Mouse (Mus musculus): ENCODE data around the gene Acvr2b. TPM values are rescaled to one million over a fixed set of nuclear protein-coding genes. Genes with fewer than 3 reads are reported as not detected.
"Not testable (repeated sequence)": the region's sequence is repeated elsewhere in the genome, so short reads cannot be mapped to it uniquely, and the experiment has no call there.

Gene Acvr2b
- 10 to 100 TPM; 15.5 to 16.4 TPM for total RNA-seq (2021)
- long read RNA-seq, experiment 1, transcript Acvr2b-205 (11 exons, 3,175 nt) = major isoform, 9 of 19 reads
- long read RNA-seq, experiment 1, partial matches to known transcripts = 5 of 19 reads
- long read RNA-seq, experiment 1, other reads (novel, unspliced or antisense) = 4 of 19 reads
- long read RNA-seq, experiment 2, transcript Acvr2b-205 (11 exons, 3,175 nt) = major isoform, 6 of 14 reads
- long read RNA-seq, experiment 2, partial matches to known transcripts = 1 of 14 reads
- long read RNA-seq, experiment 2, other reads (novel, unspliced or antisense) = 6 of 14 reads

DNA sequence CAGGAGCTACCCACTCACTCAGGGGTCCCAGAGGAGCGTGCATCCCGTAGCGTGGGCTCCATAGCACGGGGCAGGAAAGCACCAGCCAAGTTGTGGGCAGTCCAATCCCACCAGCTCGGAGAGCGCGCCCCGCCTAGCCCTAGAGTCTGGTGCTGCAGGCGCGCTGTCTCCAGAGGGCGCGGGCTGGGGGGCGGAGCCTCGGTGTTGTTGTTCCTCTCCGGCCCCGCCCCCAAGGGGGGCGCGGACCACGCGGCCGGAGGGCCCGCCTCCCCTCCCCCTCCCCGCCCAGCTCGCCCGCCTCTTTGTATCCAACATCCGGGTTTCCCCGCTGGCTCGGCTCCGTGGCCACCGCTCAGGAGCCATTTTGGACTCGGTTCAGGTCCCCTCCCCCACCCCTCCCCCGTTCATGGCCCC, at the start of gene Acvr2b:
Acvr2b (plus strand) TSS at position 318 of the 414 bp plus-strand sequence.
- peak; percentile 90 to 93 for DNase-seq (ENCODE audit: low spot score in 2 of 2)

DNA sequence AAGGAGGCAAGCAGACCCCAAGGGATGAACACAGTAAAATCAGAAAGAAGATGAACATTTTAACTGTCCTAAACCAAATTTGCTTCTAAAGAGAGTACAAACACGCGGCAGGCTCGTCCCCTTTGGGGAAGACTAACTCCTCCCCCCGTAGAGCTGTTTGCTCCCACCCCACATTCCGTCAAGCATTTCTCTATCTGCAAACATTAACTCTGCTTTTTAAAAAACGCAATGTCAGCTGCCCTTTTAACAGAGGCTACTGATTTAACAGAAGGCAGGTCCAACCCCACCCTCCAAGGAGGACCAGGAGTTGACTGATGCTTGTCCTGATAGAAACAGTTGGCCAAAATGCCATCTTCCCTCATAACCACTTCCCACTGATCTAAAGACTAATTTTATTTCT, 48.0 kb upstream of the Acvr2b start:
- DNase-seq (ENCODE audit: low spot score in 2 of 2) = no peak

DNA sequence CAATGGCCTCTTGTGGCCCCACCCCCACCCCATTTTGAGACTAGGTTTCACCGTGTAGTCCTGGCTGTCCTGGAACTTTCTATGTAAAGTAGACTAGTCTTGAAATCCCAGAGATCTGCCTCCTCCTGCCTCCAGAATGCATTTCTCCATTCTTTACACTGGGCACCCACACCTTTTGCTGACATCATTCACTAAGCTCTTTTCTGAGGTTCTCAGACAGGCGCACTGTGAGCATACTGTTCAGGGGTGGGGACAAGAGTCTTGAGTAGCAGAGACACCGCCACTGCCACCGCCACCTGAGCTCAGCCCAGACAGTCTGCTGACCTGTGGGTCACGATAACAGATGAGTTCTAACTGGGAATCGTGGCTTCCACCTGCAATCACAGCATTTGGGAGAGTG, 46.0 kb upstream of the Acvr2b start:
- peak in 1 of 2 experiments; percentile 21 for DNase-seq (ENCODE audit: low spot score in 2 of 2)

DNA sequence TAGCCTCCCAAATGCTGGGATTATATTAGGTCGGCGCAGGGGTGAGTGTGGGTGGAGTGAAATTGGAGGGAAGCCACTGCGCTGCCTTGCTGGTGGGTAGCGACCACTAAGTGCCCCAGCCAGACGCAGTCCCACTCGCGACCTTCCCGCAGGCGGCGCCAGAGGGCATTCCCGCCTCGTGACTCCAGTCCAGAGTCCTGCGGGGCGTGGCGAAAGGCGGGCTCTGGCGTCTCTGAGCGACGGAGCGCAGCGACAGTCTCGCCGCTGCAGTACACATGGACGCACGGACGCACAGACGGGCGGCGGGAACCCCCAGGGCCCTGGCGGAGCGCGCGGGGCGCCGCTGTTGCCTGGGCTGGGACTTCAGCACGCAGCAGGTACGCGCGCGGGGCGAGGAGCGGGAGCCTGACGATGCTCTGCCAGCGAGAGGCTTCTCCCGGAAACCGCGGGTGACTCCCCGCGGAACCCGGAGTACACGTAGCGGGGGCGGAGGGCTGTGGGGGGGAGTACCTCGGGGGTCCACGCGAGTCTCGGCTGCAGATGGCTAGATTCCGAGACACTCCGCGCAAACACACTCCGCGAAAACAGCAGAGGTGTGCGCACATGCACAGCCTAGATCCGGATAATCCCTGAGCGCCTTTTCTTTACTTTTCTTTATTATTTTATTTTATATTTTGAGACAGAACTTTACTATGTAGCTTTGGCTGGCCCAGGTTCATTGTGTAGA, 44.4 kb upstream of the Acvr2b start, which contains the start of gene Xylb:
Xylb (plus strand) TSS at position 51 of the 727 bp plus-strand sequence.
- DNase-seq (ENCODE audit: low spot score in 2 of 2) = peak; percentile 90 to 92

DNA sequence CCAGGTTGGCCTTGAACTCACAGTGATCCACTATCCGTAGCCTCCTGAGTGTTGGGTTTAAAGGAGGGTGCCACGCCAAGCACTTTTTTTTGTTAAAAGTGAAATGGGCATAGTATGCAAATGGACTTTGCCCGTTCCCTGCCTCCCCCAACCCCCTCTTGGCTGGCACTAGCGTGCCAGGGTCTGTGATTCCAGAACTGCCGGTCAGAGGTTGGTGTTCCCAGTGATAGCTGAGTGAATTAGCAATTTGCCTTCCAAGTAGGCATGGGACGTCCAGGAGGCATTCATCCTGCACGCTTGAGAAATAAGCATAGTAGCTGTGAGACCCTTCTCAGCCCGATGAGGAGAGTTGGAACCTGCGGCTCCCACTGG, 43.9 kb upstream of the Acvr2b start:
- DNase-seq (ENCODE audit: low spot score in 2 of 2) = no peak

DNA sequence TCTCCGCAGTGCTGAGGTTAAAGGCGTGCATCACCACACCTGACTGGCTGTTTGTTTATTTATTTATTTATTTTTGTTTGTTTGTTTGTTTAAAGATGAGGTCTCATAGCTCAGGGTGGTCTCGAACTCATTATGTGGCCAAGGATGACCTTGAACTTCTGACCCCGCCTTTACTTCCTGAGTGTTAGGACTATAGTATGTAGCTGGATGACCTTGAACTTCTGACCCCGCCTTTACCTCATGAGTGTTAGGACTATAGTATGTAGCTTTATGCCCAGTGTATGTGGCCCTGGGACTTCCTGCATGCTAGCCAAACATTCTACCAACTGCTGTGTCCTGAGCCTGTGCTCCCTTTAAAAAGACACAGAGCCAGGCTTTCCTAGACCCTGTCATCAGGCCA, 40.5 kb upstream of the Acvr2b start:
- DNase-seq (ENCODE audit: low spot score in 2 of 2) = no peak

DNA sequence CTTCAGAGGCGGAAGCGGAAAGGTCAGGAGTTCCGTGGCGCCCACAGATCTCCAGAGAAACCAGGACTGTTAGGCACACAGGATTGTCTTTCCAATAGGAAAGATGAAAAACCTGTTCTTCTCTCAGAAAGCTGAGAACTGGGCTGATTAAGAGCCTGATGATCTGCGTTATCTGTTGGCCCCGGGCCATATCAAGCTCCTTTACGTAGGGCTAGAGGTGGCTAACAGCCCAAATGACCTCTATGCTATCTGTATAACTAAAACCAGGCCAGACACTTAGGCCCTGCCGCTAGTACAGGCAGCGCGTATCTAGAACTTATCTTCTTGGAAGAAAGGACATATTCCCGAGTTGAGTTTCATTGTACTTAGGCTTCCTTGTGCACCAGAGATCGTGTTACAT, 38.7 kb upstream of the Acvr2b start:
- DNase-seq (ENCODE audit: low spot score in 2 of 2) = no peak

DNA sequence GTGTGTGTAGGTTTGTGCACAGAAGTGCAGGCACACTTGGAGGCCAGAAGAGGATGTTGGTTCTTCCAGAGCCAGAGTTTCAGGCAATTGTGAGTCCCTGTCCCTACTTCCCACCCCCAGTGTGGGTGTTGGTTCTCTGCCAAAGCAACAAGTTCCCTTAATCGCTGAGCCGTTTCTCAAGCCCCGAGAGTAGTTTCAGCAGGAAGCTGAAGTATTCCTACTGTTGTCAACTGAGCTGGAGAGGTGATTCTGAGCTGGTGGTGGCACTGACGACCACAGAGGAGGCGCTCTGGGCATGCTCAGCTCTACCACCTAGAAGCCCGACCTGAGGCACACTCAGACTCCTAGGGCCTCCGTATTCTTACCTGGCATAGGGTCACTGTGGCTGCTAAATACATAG, 36.6 kb upstream of the Acvr2b start, which contains the start of gene Slc22a14:
Slc22a14 (minus strand) TSS at position 270 of the 400 bp plus-strand sequence.
- DNase-seq (ENCODE audit: low spot score in 2 of 2) = no peak

DNA sequence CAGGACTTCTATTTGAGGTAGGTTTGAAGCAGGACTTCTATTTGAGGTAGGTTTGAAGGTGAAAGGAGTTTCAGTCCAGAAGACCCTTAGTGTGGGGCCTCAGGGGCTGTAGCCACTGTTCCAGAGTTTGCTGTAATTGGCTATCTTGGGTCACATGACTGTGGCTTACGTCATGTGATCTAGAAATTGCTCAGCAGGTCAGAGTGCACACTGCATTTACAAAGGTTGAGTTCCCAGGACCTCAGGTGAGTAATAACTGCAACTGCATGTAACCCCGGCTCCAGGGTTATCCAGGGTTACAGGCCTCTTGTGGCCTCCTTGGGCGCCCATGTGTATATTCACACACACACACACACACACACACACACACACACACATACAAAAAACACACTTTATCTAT, 33.6 kb upstream of the Acvr2b start:
- no peak for DNase-seq (ENCODE audit: low spot score in 2 of 2)

DNA sequence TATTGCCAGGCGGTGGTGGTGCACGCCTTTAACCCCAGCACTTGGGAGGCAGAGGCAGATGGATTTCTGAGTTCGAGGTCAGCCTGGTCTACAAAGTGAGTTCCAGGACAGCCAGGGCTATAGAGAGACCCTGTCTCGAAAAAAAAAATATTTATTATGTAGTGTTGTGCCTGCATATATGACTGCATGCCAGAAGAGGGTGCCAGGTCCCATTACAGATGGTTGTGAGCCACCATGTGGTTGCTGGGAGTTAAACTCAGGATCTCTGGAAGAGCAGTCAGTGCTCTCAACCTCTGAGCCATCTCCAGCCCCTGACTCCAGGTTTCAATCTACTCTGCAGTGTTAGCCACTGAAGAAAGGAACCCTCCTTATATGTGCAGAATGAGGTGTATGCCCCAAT, 31.1 kb upstream of the Acvr2b start:
- DNase-seq (ENCODE audit: low spot score in 2 of 2) = not testable (repeated sequence)

DNA sequence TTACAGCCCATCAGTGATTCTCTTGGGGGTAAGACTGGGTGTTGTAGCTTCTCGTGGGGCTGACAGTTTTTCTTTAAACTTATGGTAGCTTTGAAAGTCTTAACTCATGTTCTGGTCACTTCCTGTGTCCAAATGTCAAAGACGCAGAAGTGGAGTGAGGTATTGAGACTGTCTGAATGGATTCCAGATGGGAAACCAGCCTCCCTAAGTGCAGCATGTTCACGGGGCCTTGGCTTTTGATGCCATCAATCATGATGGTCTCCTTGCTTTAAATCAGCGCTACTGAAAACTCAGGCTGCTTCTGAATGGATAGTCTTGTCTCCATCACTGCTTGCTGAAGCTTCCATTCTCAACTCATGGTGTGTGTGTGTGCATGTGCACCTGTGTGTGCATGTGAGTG, 30.7 kb upstream of the Acvr2b start:
- DNase-seq (ENCODE audit: low spot score in 2 of 2) = no peak

DNA sequence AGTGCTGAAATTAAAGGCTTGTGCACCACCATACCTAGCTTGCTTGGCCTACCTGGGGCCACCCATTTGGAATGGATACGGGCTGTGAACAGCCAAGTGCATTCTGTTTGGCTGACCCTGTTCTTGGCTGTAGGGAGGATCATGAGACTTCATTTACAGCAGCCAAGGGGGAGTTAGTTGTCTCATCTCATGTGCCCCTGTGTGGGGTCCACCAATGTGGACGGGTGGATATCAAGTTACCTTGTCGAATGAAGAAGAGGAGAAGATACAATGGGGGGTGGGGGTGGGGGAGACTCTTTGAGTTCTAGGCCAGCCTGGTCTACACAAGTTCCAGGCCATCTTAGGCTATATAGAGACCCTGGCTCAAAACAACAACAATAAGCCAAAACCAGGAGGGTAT, 26.9 kb upstream of the Acvr2b start:
- DNase-seq (ENCODE audit: low spot score in 2 of 2) = no peak

DNA sequence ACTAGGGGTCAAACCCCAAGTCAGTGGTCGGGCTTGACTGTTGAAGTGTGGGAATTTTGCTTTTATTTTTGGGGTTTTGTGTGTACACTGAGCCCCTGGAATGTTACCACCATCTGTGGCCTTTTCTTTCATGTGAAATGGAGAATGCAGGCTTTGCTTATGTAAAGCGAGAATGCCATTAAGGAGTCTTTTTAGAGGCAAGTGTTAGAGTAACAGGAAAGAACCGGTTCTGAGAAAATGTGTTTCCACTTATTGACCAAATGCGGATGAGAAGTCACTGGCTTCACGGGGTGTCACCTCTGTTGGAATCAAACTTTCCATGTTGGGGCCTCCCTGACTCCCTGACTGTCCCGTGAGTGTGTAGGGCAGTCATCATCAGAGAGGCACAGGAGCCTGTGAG, 26.4 kb upstream of the Acvr2b start:
- no peak for DNase-seq (ENCODE audit: low spot score in 2 of 2)

DNA sequence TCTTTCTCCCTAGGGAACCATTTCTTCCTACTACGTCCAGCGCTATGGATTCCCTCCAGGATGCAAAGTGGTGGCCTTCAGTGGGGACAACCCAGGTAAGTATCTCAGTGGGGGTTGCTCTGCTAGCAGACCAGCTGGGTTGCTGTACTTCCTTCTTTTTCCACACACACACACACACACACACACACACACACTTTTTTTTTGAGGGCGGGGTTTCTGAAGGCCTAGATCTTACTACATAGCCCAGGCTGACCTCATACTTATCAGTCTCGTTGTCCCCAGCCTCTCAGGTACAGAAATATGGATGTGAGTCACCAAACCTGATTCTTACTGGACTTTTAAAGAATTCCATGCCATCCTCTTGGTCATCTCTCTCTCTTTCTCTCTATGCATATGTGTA, 23.7 kb upstream of the Acvr2b start:
- DNase-seq (ENCODE audit: low spot score in 2 of 2) = no peak

DNA sequence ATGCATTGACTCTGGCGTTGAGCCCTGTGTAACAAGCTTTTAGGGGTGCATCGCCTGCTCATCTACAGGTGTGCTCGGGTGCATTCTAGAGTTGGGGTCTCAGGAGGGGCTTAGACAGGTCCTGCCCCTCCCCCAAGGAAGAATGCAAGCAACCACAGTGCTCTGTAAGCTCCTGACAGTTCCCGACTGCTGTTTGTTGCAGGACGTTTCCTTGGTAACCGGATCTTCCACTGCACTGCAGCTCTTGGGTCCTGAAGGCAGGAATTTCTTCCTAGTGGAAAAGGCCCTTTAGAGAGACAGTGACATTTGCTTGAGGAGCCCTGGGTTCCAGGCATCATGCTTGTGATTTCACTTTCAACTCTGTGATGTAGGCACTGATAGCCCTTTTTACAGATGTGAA, 19.3 kb upstream of the Acvr2b start:
- no peak for DNase-seq (ENCODE audit: low spot score in 2 of 2)

DNA sequence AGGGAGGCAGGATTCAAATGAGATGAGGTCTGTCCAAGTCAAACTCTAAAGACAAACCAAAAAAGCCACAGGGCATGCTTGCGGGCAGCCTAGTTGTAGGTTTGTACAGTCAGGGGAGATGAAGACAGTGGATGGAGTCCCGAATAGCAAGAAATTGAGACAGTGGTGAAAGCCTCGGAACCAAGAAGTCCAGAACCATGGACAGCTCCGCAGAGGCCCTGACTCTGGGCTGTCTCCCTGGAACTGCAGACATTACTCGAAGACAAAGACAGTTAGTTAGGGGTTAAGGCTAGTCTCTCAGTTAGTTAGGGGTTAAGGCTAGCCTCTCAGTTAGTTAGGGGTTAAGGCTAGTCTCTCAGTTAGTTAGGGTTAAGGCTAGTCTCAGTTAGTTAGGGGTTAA, 13.0 kb upstream of the Acvr2b start:
- no peak for DNase-seq (ENCODE audit: low spot score in 2 of 2)

DNA sequence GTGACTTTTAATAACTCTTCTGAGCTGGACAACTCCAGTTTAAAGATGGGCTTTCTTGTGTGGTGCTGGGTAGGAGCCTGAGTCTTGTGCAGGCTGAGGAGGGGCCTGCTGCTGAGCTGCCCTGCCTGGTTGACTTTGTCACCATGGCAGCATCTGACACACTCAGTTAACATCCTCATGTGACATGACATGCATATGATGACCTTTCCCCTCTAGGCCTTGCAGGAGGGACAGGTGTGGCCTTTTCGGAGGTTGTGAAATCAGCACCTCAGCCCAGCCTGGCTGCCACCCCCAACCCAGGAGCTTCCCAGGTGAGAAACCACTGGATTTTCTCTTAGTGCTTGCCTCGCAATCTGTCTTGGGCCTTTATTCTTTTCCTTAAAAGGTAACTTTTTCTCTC, 11.7 kb upstream of the Acvr2b start:
- no peak for DNase-seq (ENCODE audit: low spot score in 2 of 2)

DNA sequence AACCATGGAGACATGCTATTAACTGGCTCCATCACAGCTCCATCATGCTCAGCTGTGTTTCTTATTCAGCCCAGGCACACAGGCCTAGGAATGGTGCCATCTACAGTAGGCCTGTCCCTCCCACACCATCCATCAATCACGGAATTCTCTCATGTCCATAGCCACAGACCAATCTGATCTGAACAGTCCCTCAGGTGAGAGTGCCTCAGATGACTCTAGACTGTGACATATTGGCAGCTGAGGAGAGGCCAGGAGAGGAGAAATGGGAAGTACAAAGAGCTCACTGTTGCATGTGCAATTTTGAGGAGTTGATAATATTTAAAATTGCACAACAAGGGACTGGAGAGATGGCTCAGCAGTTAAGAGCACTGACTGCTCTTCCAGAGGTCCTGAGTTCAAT, 7.1 kb upstream of the Acvr2b start:
- DNase-seq (ENCODE audit: low spot score in 2 of 2) = no peak

DNA sequence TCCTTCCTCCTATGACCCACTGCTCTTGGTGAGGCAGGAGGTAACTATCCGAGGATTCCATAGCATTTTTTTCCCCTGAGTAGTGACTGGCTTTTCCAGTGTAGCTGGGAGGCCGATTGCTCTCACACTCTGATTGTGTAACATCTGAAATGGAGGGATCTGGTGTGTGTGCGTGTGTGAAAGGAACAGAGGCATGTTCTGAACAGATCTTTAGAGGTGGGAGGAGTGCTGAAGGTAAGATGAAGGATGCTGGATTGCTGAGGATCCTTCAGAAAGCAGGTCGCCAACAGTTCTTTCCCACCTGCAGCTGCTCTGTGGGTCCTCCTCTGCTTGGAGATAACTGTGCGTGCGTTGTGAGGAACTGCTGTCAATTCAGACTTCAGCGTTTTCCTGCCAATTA, 567 bp upstream of the Acvr2b start:
- DNase-seq (ENCODE audit: low spot score in 2 of 2) = peak in 1 of 2 experiments; percentile 38

DNA sequence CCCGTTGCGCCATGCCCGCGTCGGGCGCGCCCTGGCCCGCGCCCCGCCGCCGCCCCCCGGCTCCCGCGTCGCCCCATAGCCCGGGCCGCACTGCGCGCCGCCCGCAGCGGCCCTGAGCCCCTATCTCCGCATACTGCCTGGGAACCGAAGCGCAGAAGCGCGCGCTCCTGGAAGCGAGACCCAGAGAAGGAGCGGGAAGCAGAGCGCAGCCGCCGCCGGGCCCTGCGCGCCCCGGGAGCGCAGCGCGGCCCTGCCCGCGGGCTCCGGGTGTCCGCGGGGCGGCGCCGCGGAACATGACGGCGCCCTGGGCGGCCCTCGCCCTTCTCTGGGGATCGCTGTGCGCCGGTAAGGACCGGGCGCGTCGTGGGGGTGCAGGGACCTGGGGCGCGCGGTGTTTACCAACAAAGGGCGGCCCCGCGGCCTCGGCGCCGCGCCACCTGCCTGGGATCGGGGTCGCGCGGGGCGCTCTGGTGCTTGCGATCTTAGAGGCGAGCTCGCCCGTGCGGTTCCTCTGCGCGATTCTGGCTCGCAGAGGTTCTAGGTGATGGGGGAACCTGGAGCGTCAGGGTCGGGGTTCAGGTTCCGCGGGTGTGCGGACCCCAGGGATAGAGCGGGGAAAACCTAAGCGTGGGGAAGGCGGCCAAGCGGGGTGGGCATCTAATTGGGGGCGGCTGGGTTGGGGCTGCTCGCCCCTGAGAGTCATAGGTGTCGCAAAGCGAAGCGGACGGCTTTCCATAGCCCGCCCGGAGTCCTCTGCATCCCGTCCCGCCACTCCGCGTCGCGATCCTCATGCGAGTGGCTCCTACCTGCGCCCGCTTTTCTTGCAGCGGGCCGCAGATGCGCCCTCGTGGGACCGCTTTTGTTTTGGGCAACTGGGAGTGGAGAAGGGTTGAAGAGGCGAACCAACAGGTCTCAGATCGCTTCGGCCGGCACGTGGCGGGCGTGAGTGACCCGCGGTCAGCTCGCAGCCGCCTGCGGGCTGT, 626 bp downstream of the Acvr2b start:
- peak; percentile 31 to 58 for DNase-seq (ENCODE audit: low spot score in 2 of 2)

DNA sequence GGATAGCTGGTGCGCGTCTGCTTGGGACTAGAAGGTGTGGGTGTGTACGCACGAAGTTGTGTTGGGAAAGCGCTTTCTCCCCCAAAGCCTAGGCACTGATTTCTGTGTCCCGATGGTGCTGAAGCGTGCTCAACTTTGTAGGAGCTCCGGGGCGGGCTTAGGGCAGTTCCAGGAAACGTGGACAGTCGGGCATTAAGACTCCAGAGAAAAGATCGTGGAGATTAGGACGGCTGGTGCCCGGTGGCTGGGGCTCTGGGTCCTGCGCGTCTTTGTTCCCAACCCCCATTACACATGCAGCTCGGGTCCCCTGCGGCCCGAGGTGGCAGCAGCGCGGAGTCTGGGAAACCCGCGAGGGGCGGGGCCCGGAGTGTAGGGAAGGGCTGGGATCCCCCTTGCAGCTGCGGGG, 1.3 kb downstream of the Acvr2b start:
- peak; percentile 28 to 36 for DNase-seq (ENCODE audit: low spot score in 2 of 2)

DNA sequence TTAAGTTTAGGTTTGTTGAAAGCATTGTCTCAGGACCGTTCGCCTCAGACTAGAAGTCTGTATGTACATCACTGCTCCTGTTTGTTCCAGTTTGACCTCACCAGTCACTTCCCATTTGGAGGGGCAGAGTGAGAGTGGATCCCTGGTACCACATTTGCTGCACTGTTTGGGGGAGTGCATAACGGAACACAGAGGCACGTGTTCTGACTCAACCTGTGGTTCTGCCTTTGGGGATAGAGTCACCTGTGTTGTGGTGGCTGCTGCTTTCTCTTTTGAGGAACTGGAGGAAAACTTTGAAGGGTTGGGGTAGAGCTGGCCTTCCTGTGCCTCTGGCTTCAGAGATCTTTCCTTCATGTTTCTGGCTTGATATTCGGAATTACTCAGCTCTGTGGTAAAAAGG, 2.2 kb downstream of the Acvr2b start:
- no peak for DNase-seq (ENCODE audit: low spot score in 2 of 2)
